Mouse (Mus musculus) skeletal muscle tissue, postnatal 0 days (tissue): ENCODE results near the gene Unc5b. TPM values are rescaled to one million over a fixed set of nuclear protein-coding genes. Genes with fewer than 3 reads are reported as not detected.

Source experiments
- polyA plus RNA-seq: library from polyadenylated mRNA; unstranded; fragments of >200 nt; fragmentation: Nextera tagmentation; extraction: Ambion mirVana; gene quantifications from 2 replicates; pipeline ENCODE4 v1.2.1, GENCODE M21; 2015

Gene Unc5b
- 1.1 and 1.3 TPM in 2 replicates for polyA plus RNA-seq

GRCm38 (mm10) chr10:60831379-60831778 is at the start of gene Unc5b:
TSS of gene Unc5b (minus strand) at chr10:60831581.

GRCm38 (mm10) chr10:60752040-60753020 is 79.1 kb downstream of the Unc5b start, which contains the start of gene Slc29a3:
TSS of gene Slc29a3 (minus strand) at chr10:60752794.

Other genes starting within 250 kb of the Unc5b start
- 0.40 and 0.46 TPM in 2 replicates for gene Cdh23, start 135.1 kb downstream of the Unc5b start, polyA plus RNA-seq
- gene Slc29a3, start 78.8 kb downstream of the Unc5b start, polyA plus RNA-seq: 3.5 and 4.6 TPM in 2 replicates